Mouse (Mus musculus): ENCODE measurements around the gene Cnot4. TPM values are rescaled to one million over a fixed set of nuclear protein-coding genes. Genes with fewer than 3 reads are reported as not detected.

Gene Cnot4
- polyA plus RNA-seq, 1 experiment: 8.9 TPM

- no peak for DNase-seq
- Histone ChIP-seq H3K4me1 (ENCODE audit: control insufficient read depth, insufficient read depth, low read length) (no peaks in the 10 kb centered on the region), H3K4me3 (replicated peaks; ENCODE audit: extremely low read depth, low read depth, low read length) (no peak overlapping the region)
- 75% methylated on average over 3 of the region's 3 CpGs for WGBS
- TF ChIP-seq POLR2A (IDR thresholded peaks at IDR 0.05; ENCODE audit: borderline replicate concordance, extremely low read depth, low read depth, low read length) (no peak), CTCF (IDR thresholded peaks at IDR 0.05; ENCODE audit: insufficient read depth, low read length) (no peak)
These were observed 62.3 kb downstream of the Cnot4 start for GRCm38 (mm10) chr6:35071261-35071660.

DNA sequence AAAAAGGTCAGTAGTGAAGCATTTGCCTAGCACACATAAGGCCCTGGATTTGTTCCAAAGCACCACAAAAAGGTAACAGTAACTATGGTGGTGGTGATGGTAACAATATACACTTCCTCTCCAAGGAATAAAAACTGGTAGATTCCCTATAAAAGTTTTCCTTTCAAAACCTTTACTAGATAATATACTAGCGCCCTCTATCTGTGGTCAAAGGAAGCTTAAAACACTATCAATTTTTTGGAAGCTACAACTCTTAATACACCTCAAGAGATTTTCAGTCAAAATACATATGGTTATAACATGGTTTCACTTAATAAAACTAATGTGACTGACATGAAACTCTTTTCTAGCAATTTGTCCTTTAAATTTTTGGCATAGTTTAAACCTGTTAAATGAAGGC is 71.1 kb downstream of the Cnot4 start:
- TF ChIP-seq POLR2A (IDR thresholded peaks at IDR 0.05; ENCODE audit: borderline replicate concordance, extremely low read depth, low read depth, low read length) (no peak), CTCF (IDR thresholded peaks at IDR 0.05; ENCODE audit: insufficient read depth, low read length) (no peak)
- 30% methylated on average over 1 of the region's 1 CpGs for WGBS
- no peak overlapping the region for H3K4me3 ChIP-seq (replicated peaks; ENCODE audit: extremely low read depth, low read depth, low read length)
- no peaks in the 10 kb centered on the region for H3K4me1 ChIP-seq (ENCODE audit: control insufficient read depth, insufficient read depth, low read length)
- DNase-seq: no peak

DNA sequence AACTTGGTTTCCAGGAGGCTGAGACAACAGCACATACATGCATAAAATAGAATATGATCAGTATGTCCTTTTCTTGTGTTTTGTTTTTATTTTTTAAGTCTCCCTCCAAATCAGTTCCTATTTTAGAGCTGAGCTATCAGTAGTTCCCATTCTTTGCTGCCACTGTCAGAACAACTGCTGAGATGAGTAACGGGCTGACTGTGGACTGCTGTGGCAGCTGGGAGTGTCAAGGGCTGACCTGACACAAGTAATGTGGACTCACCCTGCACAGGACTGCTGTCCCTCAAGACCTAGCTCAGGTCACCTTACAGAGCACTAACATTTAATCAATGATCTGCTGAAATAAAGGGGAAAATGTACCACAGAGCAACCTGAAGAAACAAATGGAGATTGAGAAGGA is 90.4 kb downstream of the Cnot4 start:
- TF ChIP-seq CTCF (IDR thresholded peaks at IDR 0.05; ENCODE audit: insufficient read depth, low read length): no peak
- no peak for TF ChIP-seq POLR2A (IDR thresholded peaks at IDR 0.05; ENCODE audit: borderline replicate concordance, extremely low read depth, low read depth, low read length)
- no peaks in the 10 kb centered on the region for H3K4me1 ChIP-seq (ENCODE audit: control insufficient read depth, insufficient read depth, low read length)
- no peak for DNase-seq
- H3K4me3 ChIP-seq (replicated peaks; ENCODE audit: extremely low read depth, low read depth, low read length): no peak overlapping the region
- WGBS: 84% methylated on average over 1 of the region's 1 CpGs

DNA sequence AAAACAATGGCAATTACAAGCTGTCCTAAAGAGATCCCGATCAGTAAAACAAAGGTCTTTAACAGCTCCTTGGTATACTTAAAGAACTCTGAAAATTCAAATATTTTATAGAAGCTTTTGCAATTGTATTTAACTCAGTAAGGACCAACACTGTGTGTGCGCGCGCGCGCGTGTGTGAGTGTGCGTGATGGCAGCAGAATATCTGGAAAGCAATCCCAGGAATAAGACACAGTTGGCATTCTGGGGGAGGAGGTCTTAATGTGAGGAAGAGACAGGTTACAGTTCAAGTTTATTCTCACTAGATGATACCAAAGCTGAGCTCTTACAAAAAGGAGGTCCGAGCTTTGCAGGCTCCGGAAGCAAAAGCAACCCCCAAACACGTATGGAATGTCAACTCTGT is 100.2 kb downstream of the Cnot4 start:
- Histone ChIP-seq H3K4me3 (replicated peaks; ENCODE audit: extremely low read depth, low read depth, low read length) (no peak overlapping the region), H3K4me1 (ENCODE audit: control insufficient read depth, insufficient read depth, low read length) (no peaks in the 10 kb centered on the region)
- WGBS: 93% methylated on average over 11 of the region's 11 CpGs
- TF ChIP-seq CTCF (IDR thresholded peaks at IDR 0.05; ENCODE audit: insufficient read depth, low read length): no peak
- no peak for TF ChIP-seq POLR2A (IDR thresholded peaks at IDR 0.05; ENCODE audit: borderline replicate concordance, extremely low read depth, low read depth, low read length)
- DNase-seq: no peak

GRCm38 (mm10) chr6:35032704-35033103 is 100.8 kb downstream of the Cnot4 start:
- DNase-seq: no peak
- Histone ChIP-seq H3K4me1 (ENCODE audit: control insufficient read depth, insufficient read depth, low read length) (no peaks in the 10 kb centered on the region), H3K4me3 (replicated peaks; ENCODE audit: extremely low read depth, low read depth, low read length) (no peak overlapping the region)
- no peak for TF ChIP-seq CTCF (IDR thresholded peaks at IDR 0.05; ENCODE audit: insufficient read depth, low read length)
- no peak for TF ChIP-seq POLR2A (IDR thresholded peaks at IDR 0.05; ENCODE audit: borderline replicate concordance, extremely low read depth, low read depth, low read length)
- 69% methylated on average over 2 of the region's 2 CpGs for WGBS

GRCm38 (mm10) chr6:35030811-35031210 is 102.7 kb downstream of the Cnot4 start:
- 93% methylated on average over 4 of the region's 4 CpGs for WGBS
- Histone ChIP-seq H3K4me3 (replicated peaks; ENCODE audit: extremely low read depth, low read depth, low read length) (no peak overlapping the region), H3K4me1 (ENCODE audit: control insufficient read depth, insufficient read depth, low read length) (no peaks in the 10 kb centered on the region)
- DNase-seq: no peak
- no peak for TF ChIP-seq CTCF (IDR thresholded peaks at IDR 0.05; ENCODE audit: insufficient read depth, low read length)
- TF ChIP-seq POLR2A (IDR thresholded peaks at IDR 0.05; ENCODE audit: borderline replicate concordance, extremely low read depth, low read depth, low read length): no peak

GRCm38 (mm10) chr6:35030226-35030625 is 103.3 kb downstream of the Cnot4 start:
- no peak for DNase-seq
- Histone ChIP-seq H3K4me3 (replicated peaks; ENCODE audit: extremely low read depth, low read depth, low read length) (no peak overlapping the region), H3K4me1 (ENCODE audit: control insufficient read depth, insufficient read depth, low read length) (no peaks in the 10 kb centered on the region)
- WGBS: 86% methylated on average over 6 of the region's 6 CpGs
- no peak for TF ChIP-seq POLR2A (IDR thresholded peaks at IDR 0.05; ENCODE audit: borderline replicate concordance, extremely low read depth, low read depth, low read length)
- no peak for TF ChIP-seq CTCF (IDR thresholded peaks at IDR 0.05; ENCODE audit: insufficient read depth, low read length)

GRCm38 (mm10) chr6:35028023-35028422 is 105.5 kb downstream of the Cnot4 start:
- no peak for TF ChIP-seq POLR2A (IDR thresholded peaks at IDR 0.05; ENCODE audit: borderline replicate concordance, extremely low read depth, low read depth, low read length)
- TF ChIP-seq CTCF (IDR thresholded peaks at IDR 0.05; ENCODE audit: insufficient read depth, low read length): no peak
- Histone ChIP-seq H3K4me3 (replicated peaks; ENCODE audit: extremely low read depth, low read depth, low read length) (no peak overlapping the region), H3K4me1 (ENCODE audit: control insufficient read depth, insufficient read depth, low read length) (no peaks in the 10 kb centered on the region)
- no peak for DNase-seq
- 74% methylated on average over 2 of the region's 2 CpGs for WGBS

GRCm38 (mm10) chr6:35027257-35027656 is 106.3 kb downstream of the Cnot4 start:
- TF ChIP-seq POLR2A (IDR thresholded peaks at IDR 0.05; ENCODE audit: borderline replicate concordance, extremely low read depth, low read depth, low read length) (no peak), CTCF (IDR thresholded peaks at IDR 0.05; ENCODE audit: insufficient read depth, low read length) (no peak)
- no peaks in the 10 kb centered on the region for H3K4me1 ChIP-seq (ENCODE audit: control insufficient read depth, insufficient read depth, low read length)
- no peak for DNase-seq
- H3K4me3 ChIP-seq (replicated peaks; ENCODE audit: extremely low read depth, low read depth, low read length): no peak overlapping the region
- 56% methylated on average over 6 of the region's 6 CpGs for WGBS

DNA sequence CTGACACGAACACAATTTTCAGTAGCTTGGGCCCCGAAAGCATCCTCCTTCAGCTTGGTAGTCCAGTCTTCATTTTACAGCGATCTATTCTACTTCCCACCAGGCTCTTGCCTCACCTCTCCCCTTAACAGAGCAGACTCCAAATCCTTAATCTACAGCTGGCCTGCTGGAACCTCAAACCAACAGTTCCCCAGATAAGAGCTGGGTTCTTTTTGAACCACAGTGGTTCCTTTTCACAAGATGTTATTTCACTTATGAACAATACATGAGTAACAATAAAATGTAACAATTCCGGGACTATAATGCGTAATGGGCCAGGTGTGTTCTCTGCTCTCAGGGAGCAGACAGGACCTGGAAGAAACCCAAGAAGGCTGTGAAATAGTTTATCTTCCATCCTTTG is 116.9 kb downstream of the Cnot4 start:
- TF ChIP-seq POLR2A (IDR thresholded peaks at IDR 0.05; ENCODE audit: borderline replicate concordance, extremely low read depth, low read depth, low read length) (no peak), CTCF (IDR thresholded peaks at IDR 0.05; ENCODE audit: insufficient read depth, low read length) (no peak)
- no peaks in the 10 kb centered on the region for H3K4me1 ChIP-seq (ENCODE audit: control insufficient read depth, insufficient read depth, low read length)
- DNase-seq: no peak
- WGBS: 94% methylated on average over 5 of the region's 5 CpGs
- no peak overlapping the region for H3K4me3 ChIP-seq (replicated peaks; ENCODE audit: extremely low read depth, low read depth, low read length)
